Mouse (Mus musculus) yolk sac, embryonic 10.5 days (tissue): ENCODE results near the gene Coro1b.

Source experiments
- DNase-seq: peaks from one replicate; pipeline ENCODE4 v3.0.0-alpha.2; 2017; ENCODE audit warnings: low spot score

Gene Coro1b

DNA sequence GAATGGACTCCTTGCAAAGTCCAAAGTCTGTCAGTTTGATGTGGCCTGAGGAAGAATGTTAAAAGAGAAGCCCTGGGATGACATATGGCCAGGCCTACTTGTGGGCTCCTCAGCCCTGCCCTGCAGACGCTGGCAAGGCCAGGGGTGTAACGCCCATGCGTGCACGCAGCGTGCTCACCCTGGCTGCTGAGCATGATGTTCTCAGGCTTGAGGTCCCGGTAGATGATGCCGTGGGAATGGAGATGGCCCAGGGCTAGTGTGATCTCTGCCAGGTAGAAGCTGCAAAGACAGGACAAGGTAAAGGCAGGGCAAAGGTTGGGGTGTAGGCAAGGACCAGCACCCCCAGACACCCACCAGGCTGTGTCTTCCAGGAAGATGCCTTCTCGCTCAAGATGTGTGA lies 10.6 kb downstream of the Coro1b start:
- DNase-seq, result no peak

DNA sequence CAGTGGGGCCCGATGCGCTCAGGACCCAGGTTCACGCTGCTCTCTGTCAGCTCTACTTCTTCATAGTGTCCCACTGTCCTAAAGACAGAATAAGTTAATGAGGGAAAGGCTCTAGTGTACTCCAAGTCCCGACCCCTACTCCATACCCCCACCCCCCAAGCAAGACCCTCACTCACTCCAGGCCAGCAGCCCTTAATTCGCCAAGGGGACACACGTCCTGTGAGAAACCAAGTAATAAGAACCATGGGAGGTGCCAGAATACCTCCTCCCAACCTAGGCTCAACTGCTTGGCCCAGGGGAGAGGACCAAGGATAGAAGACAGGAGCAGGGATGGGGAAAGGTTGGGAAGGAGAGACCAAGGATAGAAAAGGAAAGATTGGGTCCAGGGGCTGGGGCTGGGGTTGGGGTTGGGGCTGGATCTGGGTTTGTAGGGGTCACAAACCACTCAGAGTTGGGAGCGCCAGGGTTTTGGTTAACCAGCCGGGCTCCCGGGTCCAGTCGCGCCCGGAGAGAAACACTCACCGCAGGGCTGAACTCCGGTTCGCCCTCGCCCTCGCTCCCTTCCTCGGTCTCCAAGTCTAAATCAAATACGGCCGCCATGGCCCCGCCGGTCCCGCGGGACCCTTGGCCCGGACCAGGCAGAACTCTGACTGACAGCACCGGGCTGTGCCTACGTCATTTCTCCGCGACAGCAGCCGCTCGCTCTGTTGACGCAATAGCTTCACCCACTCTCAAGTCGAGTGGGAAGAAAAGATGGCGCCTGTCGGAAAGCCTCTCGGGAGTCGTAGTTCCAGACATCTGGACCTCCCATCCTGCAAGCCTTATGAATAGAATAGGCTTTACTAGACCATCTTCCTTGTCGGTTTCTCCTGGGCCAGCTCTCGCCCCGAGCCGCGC lies 14.5 kb downstream of the Coro1b start, which contains the start of gene Rps6kb2:
Gene Rps6kb2 (minus strand): TSS at position 709 of the 897 bp plus-strand sequence.
- peak; percentile 93 for DNase-seq

DNA sequence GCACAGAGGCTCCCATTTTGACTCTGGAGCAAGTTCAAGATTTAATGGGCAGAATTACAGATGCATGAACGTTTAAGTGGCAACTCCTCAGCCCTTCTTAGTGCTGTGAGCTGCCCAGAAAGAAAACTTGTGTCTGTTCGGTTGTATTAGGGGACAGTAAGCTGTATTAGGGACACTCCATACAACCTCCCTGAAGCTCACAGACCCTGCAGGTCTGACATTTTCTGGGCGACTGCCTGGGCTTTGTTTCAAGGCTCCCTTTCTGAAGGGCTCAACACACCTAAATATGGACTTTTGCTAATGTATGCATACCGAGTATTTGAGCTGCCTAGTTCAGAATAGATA lies 15.1 kb downstream of the Coro1b start:
- no peak for DNase-seq

DNA sequence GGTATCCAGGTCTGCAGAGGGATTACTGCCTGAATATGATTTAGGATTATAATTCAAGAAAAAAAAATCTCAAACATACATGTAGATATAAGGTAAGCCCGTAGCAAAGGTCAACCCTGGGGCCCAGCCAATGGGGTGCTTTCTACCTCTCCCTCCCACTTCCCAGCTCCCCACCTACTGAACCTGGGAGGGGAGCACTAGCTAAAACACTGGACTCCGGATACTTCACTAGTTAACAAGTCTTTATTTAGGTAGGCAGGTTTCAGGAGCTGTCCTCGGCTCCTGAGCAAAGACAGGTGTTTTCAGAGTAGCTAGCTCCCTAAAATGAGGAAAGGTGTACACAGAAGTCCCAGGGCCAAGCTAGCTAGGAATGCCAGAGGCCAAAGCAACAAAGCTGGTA lies 15.7 kb downstream of the Coro1b start:
- DNase-seq, result no peak

DNA sequence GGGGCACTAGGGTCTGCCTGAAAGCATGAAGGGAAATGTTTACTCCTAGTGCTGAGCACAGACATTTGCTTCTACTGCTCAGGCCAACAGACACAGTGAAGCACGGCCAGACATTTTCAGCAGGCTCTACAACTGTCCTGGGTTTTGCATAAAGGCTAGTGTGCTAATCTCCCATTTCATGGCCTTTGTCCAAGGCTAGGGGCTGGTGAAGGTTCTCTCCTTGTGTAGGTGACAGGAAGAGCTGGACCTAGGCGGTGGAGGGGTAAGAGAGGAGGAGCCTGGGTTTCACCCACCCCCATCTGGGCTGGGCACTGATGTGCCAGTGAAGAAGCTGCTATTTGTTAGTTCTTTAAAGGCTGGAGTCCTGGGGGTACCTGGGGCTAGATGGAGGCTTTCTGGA lies 16.3 kb downstream of the Coro1b start:
- DNase-seq, result no peak

DNA sequence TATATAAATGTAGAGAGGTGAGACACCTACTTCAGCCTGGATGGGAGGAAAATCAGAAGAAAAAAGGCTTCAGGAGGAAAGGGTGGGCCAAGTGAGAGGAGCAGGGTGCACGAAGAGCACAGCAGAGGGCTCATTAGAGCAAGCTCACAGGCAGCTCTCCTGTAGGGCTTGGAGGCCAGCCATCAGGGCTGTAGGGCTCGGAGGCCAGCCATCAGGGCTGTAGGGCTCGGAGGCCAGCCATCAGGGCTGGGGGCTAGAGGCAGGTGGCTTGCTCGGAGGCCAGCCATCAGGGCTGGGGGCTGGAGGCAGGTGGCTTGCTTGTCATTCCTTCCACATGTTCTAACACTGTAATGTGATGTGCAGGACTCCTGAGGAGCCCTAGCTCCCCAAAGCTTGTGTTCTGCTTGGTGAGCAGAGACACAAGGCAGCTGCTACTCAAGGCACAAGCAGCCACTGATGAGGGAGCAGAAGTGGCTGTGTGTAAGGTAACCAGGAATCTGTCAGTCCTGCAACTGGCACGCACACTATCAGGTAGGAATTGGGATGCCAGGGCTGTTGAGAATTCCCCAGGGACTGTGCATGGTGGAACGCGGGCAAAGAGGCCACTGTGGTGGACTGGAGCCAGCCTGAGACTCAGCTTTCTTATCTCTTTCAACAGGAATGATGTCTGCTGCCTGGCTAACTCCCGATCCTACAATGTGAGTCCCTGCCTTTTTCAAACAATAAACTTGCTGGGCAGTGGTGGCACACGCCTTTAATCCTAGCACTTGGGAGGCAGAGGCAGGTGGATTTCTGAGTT lies 18.5 kb downstream of the Coro1b start:
- DNase-seq, result no peak

DNA sequence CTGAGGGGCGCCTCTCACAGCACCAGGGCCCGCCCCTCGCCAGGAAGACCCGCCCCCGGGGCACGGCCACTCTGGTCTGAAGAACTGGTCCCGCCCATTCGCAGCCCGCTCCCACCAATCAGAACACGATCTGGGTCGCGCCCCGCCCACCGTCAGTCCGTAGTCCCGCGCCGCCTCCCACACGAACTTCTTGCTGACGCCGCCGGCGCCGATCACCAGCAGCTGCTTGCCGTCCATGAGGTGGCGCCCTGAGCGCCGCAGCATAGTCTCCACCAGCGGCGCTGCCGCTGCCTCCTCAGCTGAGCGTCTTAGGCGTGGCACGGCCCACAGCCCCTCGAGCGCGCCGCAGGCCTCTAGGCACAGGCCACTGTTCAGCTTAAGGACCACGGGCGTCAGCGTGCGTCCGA lies 21.0 kb downstream of the Coro1b start:
- DNase-seq, result peak; percentile 99

DNA sequence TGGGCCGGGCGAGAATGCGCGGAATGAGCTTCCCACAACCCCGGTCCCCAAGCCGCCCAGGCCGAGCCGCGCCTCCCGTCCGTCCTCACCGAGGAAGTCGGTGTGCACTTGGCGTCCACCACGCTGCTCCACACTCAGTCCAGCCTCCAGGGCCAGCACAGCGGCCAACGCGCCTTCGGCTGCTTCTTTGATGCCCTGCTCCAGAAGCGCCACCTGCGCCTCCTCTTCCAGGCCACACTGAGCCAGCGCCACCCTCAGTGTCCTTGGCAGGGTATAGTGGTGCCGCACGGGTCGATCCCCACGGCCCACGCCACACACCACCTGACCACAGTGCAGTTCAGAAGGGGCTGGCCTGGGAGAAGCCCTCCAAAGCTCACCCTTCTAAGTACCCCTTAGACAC lies 21.4 kb downstream of the Coro1b start:
- DNase-seq, result no peak

DNA sequence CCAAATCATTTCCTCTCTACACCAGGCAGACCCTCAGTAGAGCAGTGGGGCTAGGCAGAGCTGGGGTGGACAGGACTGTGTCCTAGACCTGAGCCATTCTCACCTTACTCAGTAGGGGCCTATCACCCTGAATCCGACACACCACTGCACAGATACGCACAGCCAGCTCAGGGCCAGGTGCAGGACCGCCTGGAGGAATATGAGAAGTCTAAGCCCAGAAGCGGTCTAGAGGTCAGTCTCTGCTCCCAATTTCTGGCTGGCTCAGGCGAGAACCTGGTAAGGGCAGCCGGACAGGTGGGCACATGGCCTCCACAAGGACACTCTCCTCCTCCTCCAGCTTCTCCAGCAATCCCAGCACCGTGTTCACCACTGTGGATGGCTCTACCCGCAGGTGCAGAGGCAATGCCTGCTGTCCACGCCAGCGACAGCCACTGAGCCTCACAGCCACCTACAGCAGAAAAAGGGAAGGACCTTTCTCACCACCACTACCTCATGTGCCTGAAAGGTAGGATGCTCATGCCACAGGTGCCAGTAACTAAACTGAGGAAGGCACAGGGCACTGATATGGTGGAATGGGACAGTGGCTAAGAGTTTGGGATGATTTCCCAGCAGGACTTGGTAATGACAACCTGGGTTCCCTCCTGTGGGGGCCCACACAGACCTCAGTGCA lies 22.4 kb downstream of the Coro1b start:
- no peak for DNase-seq

DNA sequence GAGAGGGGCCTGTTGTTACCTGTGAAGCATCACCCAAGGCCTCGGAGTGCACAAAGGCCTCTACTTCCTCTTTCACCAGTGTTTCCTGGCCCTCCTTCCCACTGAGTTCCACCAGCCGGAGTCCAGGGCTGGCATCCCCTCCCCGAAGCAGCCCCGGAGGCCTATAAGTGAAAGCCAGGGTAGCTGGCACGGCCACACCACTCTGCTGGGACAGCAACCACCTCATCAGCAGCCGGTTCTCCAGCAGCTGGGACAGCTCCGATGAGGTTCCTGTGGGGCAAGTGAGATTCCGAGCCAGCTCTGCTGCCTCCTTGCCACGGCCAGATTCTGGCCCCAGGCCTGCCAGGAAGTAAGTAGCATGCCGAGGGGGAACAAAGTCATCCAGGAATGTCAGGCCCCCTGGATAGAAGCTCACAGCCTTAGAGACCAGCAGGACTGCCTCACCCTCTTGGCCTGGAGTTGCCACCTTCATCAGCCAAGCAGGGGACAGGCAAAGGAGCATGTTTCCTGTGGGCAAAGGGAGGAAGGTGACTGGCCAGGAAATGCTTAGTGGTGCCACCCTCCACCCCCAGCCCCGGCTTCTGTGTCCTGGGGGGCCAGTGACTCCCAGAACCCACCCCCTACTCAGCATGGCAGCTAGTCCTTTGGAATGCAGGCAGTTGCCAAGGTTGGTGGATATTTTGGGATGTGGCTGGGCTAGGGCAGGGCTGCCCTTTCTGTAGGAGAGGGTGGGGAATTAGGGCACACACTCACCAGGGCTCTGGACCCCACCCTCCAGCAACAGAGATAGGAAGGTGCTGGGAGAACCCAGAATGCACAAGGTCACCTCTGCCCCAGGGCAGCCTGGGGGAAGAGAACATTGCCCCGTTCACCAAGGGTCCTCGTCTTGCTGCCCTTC lies 23.2 kb downstream of the Coro1b start:
- no peak for DNase-seq

DNA sequence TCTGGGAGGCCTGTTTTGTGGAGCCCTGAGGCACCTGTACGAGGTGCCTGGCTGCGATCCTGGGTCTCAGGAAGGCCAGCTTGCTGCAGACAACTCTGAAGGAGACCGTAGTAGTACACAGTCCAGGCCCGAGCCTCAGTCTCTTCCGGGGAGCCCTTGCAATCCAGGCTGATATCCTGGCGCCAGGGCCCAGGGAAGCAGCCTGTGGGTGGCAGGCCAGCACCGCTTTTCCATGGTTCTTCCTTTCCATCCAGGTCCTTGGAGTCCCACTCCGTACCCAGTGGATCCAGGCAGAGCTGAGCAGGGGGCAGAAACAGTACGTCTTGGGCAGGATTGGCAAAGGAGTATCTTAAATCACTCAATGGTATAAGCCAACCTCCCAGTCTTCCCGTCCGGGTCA lies 24.5 kb downstream of the Coro1b start:
- DNase-seq, result no peak

DNA sequence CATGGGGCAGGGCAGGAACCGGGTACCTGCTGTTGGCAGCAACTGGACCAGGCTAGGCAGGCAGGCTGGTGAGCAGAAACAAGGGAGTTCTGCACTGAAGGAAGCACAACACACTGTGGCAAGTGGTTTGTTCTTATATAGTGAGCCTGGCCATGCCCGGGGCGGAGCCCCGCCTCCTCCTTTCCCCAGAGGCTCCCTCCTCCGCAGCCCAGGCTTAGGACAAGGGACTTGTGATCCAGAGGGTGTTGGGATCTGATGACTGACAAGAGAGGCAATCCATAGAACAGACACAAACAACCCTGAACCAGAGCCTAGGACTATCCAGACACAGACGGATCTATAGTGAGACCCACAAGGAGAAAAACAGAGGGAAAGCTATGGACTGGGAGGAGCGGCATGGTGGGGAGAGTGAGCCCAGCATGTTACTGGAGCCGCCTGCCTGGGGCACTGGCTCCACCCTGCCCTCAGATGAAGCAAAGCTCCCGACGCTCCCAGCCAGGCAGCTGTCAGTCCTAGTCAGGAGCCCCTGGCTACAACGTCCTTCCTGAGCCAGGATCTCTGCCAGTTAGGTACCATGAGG lies 27.0 kb downstream of the Coro1b start, which contains the start of gene Carns1:
Gene Carns1 (minus strand): TSS at position 112 of the 580 bp plus-strand sequence.
- no peak for DNase-seq

DNA sequence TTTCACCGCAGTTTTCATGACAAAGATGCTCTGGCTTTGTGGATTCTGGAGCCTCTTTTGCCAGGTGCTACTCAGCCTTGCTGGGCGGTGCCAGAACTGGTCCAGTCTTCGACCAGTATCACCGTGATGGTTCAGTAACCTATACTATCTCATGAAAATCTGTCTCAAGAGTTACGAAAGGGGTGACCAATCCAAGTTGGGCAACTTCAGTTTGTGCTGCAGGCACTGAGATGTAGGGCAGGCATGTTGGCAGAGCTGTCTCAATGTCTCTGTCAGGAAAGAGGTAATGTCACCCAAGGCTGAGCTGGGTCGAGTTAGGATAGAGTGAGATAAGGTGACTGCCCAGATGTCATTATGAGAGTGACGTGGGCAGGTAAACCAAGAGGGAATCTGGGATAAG lies 32.0 kb downstream of the Coro1b start:
- no peak for DNase-seq

DNA sequence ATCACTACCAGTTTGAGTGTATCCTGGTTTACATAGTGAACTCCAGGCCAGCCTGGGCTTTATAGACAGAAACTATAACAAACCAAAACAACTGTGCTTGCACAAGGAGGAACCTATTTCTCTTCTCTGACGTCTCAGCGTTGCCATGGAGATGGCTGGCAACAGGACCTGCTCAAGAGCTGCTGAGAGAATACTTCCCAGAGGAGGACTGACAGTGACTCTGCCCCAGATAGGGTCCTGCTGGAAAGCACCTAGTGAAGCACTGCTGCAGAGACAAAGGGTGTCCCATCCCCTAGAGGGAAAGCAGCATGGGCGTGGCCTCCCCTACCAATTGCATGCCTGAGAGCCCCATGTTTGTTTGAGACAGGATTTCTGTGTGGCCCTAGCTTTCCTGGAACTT lies 33.5 kb downstream of the Coro1b start:
- DNase-seq, result no peak

DNA sequence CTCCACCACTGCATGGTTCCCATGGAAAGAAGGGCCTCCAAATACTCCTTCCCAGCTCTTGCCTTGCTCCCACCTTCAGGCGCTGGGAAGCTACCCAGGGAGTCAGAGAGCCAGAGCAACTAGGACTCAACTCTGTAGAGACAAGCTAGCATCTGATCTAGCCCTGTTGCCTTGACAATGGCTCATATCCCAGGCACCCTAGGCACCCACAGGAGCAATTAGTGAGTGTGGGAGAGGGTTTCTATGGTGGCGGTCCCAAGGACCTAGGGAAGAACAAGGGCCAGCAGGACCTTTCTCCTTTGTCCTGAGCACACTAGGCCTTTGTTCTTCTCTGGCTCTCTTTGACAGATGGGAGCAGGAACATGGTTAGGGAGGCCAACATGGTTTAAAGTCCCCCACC lies 35.3 kb downstream of the Coro1b start:
- DNase-seq, result no peak

DNA sequence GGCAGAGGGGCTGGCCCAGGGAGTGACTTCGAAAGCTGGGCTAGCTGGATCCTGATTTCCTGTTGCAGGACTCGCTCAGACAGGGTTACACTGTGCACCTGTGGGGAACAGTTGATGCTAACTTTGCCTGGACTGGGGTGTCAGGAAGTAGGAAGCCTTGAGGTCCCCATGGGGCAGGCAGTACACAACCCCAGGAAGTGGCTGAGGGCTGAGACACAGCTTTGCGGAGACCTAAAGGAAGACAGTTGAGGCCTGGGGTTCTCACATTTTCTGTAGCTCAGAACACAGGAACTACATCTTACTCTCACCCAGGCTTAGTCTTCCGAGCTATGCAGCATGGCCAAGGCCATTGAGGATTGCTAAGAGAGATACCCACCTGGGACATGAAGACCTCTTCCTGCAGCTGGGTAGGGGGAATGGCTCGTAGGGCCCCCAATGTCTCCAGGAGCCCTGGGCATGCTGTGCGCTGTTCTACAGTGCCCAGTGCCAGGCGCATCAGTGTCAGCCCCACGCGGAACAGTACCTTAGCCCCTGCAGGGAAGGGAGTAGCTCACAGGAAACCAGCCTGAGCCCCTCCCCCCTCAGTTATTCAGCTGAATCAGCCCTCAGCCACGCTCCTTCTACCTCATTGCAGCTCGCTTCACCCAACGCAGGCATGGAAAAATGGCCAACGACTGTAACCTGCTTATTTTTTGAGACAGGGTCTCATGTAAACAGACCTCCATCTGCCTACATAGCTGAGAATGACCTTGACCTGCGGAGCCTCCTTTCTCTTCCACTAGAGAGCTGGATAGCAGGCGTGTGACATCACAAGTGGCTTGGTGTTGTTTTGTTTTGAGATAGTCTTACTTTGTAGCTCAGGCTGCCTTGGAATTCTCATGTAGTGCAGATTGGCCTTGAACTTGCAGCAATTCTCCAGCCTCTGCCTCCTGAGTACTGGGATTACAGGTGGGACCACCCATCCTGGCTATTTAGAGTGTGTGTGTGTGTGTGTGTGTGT lies 36.9 kb downstream of the Coro1b start:
- DNase-seq, result no peak

DNA sequence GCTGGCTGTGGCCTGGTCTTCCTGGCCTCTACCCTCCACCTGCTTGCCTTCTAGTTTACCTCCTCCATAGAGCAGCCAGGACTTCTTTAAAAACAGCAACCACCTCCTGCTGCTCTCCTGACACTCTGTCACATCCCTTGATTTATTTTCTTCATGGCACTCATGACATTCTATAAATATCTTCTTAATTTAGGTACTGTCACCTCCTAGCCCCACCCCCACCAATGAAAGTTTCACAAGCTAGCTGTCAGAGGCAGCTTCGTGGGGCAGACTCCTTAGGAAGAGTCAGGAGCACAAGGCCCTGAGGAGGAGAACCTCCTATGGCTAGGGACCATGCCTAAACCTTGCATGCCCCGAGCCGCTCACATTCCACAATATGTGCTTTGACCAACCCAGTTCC lies 38.9 kb downstream of the Coro1b start:
- no peak for DNase-seq

DNA sequence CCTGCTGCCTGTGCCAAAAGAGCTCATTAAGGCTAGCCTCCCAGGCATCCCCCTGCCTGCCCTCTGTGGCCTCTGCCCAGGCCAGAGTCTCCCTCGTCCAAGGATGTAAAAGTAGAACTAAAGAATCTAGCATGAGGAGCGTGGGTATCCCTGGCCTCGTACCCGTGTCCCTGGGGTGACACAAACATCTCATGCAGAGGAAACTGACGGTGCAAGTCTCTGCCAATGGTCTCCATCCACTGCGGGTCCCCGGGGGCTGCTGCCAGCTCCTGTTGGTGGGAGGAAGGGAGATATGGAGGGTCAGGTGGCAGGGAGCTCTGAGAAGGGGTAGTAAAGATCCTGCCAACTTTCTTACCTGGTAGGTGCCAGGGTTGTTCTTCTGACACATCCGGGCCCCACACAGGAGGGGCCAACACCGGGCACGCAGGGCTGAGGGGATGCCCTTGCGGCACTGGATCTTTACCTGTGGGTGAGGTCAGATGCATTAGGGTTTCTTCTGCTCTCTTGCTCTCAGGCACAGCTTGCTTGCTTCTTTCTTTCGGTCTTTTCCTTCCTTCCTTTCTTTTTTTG lies 40.7 kb downstream of the Coro1b start:
- DNase-seq, result no peak

DNA sequence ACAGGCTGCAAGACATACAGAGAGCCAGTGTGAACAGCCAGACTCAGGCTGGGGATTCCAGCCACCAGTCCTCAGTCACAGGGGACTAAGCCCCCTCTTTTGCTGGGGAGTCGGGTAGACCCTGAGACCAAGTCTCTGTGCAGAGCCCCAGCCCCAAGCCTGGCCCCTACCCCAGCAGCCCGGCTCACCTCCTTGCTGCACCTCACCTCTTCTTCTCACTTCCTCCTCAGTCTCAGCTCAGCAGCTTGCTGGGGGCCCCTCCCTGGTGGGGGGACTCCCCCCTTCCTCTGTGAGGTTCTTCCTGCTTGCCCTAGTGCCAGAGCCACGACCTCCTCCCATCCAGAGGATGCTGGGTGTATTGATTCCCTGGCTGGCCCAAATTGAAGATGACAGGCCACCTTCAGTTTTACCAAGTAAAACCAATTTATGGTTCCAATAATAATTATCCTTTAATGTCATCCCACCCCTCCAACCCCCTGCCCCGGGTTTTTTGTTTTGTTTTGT lies 42.5 kb downstream of the Coro1b start, which contains the start of gene Tbc1d10c:
Gene Tbc1d10c (minus strand): TSS at position 454 of the 504 bp plus-strand sequence.
- no peak for DNase-seq
